8 mouse cellular contexts compared by ENCODE assay signal in genomic region chr11:31796245-31796644, GRCm38 (mm10).
DNase-seq lines count a peak whose midpoint lies in the region; ATAC-seq and TF ChIP-seq lines count a peak whose summit lies in the region.

No protein-coding gene starts in this region.

- H3K4me1 ChIP-seq in heart, embryonic 14.5 days (ENCODE audit: control insufficient read depth in 2 of 2, insufficient read depth in 2 of 2, low read length in 2 of 2): peaks cover 8 to 12% of the 10 kb centered on the region in 2 experiments
- H3K4me1 ChIP-seq in liver, postnatal 0 days (ENCODE audit: insufficient read depth): peaks cover 9% of the 10 kb centered on the region

- no peak overlapping the region for H3K9ac ChIP-seq in heart, embryonic 14.5 days (ENCODE audit: low read length)
- H3K9ac ChIP-seq in liver, postnatal 0 days (replicated peaks): 0 out of 2 replicates have a peak overlapping the region, but pooled peaks have one; percentile 6

- TF ChIP-seq EP300 in liver, postnatal 0 days (IDR thresholded peaks at IDR 0.05; ENCODE audit: low read depth): no peak

- ATAC-seq in heart, embryonic 14.5 days (ENCODE audit: insufficient number of reproducible peaks, insufficient read depth, low FRiP score, low read depth): no peak; the same call in 1 of the 2 replicates
- peak; percentile 71 for ATAC-seq in liver, postnatal 0 days

- peak; percentile 46 to 53 for DNase-seq in layer of hippocampus, adult 8-10 months (ENCODE audit: low spot score in 2 of 2)
- no peak for DNase-seq in layer of hippocampus, postnatal 25 days (ENCODE audit: extremely low spot score in 1 of 2, low spot score in 1 of 2)
- DNase-seq in adrenal gland, postnatal 25 days: peak; percentile 39
- DNase-seq in embryo, embryonic 10.5 days (ENCODE audit: low spot score): peak; percentile 24
- no peak for DNase-seq in liver, postnatal 0 days
- DNase-seq in thymus, adult 18-20 months: no peak
- DNase-seq in spleen, postnatal 4 days (ENCODE audit: low spot score in 2 of 2): no peak

- no peak for TF ChIP-seq CTCF in liver, postnatal 0 days (IDR thresholded peaks at IDR 0.05; ENCODE audit: low read depth)

- WGBS in heart, embryonic 14.5 days: 34% methylated on average over 6 of the region's 6 CpGs
- WGBS in liver, postnatal 0 days (ENCODE audit: insufficient replicate concordance): 36% methylated on average over 6 of the region's 6 CpGs

- H3K27ac ChIP-seq in heart, embryonic 14.5 days (replicated peaks in 1 of 2; ENCODE audit: control insufficient read depth in 1 of 2, insufficient read depth in 1 of 2, low read depth in 2 of 2, low read length in 2 of 2): peak overlapping the region; percentile 36 to 61
- H3K27ac ChIP-seq in liver, postnatal 0 days (ENCODE audit: low read depth): peak overlapping the region; percentile 16; the same call in 1 of the 2 replicates

- peaks cover 3% of the 10 kb centered on the region; the same call in 1 of the 2 replicates for H3K9me3 ChIP-seq in heart, embryonic 14.5 days (ENCODE audit: control insufficient read depth, low read length)
- H3K9me3 ChIP-seq in liver, postnatal 0 days (ENCODE audit: low read length): no peaks in the 10 kb centered on the region

- no peak overlapping the region for H3K4me2 ChIP-seq in heart, embryonic 14.5 days (ENCODE audit: low read length)
- H3K4me2 ChIP-seq in liver, postnatal 0 days (ENCODE audit: low read depth, low read length): no peak overlapping the region

- H3K27me3 ChIP-seq in heart, embryonic 14.5 days (ENCODE audit: control insufficient read depth, insufficient read depth, low read length): no peaks in the 10 kb centered on the region
- H3K27me3 ChIP-seq in liver, postnatal 0 days (ENCODE audit: insufficient read depth, low read length): no peaks in the 10 kb centered on the region

- H3K4me3 ChIP-seq in heart, embryonic 14.5 days (ENCODE audit: control insufficient read depth in 1 of 2, insufficient read depth in 1 of 2, low read depth in 1 of 2, low read length in 2 of 2): no peak overlapping the region
- no peak overlapping the region for H3K4me3 ChIP-seq in liver, postnatal 0 days (ENCODE audit: low read depth, low read length)

- no peaks in the 10 kb centered on the region for H3K36me3 ChIP-seq in heart, embryonic 14.5 days (ENCODE audit: control insufficient read depth, insufficient read depth, low read length)
- no peaks in the 10 kb centered on the region for H3K36me3 ChIP-seq in liver, postnatal 0 days (replicated peaks; ENCODE audit: insufficient read depth, low read length)

Comparison
In these comparisons a context has a peak if more than half of its experiments do, and no peak if none do; other contexts are left out.
1. DNase-seq: peak in layer of hippocampus, adult 8-10 months (2 of 2), adrenal gland, postnatal 25 days (single experiment) and embryo, embryonic 10.5 days (single experiment); none in layer of hippocampus, postnatal 25 days (0 of 2), liver, postnatal 0 days (single experiment), thymus, adult 18-20 months (0 of 2) and spleen, postnatal 4 days (0 of 2).